Mouse (Mus musculus) lung, embryonic 14.5 days (tissue): ENCODE results near the gene Noxa1. TPM values are rescaled to one million over a fixed set of nuclear protein-coding genes. Genes with fewer than 3 reads are reported as not detected.

Experiments
- ATAC-seq: fragments of 200-750 bp; cut with Nextera tagmentation; 2 replicates; pipeline ENCODE4 v1.8.0; 2017; ENCODE audit warnings: mild to moderate bottlenecking, moderate TSS enrichment, moderate library complexity; ENCODE audit not compliant: insufficient read depth
- DNase-seq: peaks from one replicate; pipeline ENCODE4 v3.0.0-alpha.2; 2015
- H3K27ac ChIP-seq: fragments of 300-500 bp; sonication (generic); 2 replicates; pipeline ENCODE4 v1.5.1; 2014; ENCODE audit warnings: low read depth, mild to moderate bottlenecking, moderate library complexity
- H3K27me3 ChIP-seq: fragments of 300-500 bp; sonication (generic); 2 replicates; pipeline ENCODE4 v1.6.1; 2014; ENCODE audit warnings: low read length, control low read depth; ENCODE audit not compliant: insufficient read depth
- H3K36me3 ChIP-seq: fragments of 300-500 bp; sonication (generic); 2 replicates; pipeline ENCODE4 v1.6.1; 2014; ENCODE audit warnings: control low read depth; ENCODE audit not compliant: insufficient read depth
- H3K4me1 ChIP-seq: fragments of 300-500 bp; sonication (generic); 2 replicates; pipeline ENCODE4 v1.6.1; 2014; ENCODE audit warnings: antibody characterized with exemption, control low read depth; ENCODE audit not compliant: insufficient read depth
- H3K4me2 ChIP-seq: fragments of 300-500 bp; sonication (generic); 2 replicates; pipeline ENCODE4 v1.6.1; 2014; ENCODE audit warnings: mild to moderate bottlenecking
- H3K4me3 ChIP-seq: fragments of 300-500 bp; sonication (generic); 2 replicates; pipeline ENCODE4 v1.5.1; 2014; ENCODE audit warnings: low read depth, low read length
- H3K9ac ChIP-seq: fragments of 300-500 bp; sonication (generic); 2 replicates; pipeline ENCODE4 v1.6.1; 2014
- H3K9me3 ChIP-seq: fragments of 300-500 bp; sonication (generic); 2 replicates; pipeline ENCODE4 v1.6.1; 2016; ENCODE audit warnings: low read depth, low read length, control low read depth
- CTCF ChIP-seq: IDR thresholded peaks from 2 replicates; pipeline ENCODE4 v1.5.1; 2016; ENCODE audit warnings: antibody characterized with exemption, low read depth
- WGBS: fragments of 180-500 bp; shearing (Covaris S2); extraction: QIAGEN DNeasy Blood & Tissue Kit; methylation state at CpG from one replicate; pipeline ENCODE4 v1.1.7; 2014; 5-methylcytosine and 5-hydroxymethylcytosine counted together
- microRNA-seq: library from miRNA; unstranded; fragments of <30 nt; microRNA quantifications from one replicate; pipeline ENCODE4, GENCODE M21; 2016; ENCODE audit warnings: borderline number of aligned reads
- polyA plus RNA-seq: library from polyadenylated mRNA; unstranded; fragments of >200 nt; fragmentation: Nextera tagmentation; extraction: Ambion mirVana; gene quantifications from 2 replicates; pipeline ENCODE4 v1.2.1, GENCODE M21; 2014

Gene Noxa1
- polyA plus RNA-seq, 1 experiment from 2014 or later, result 0.41 TPM

DNA sequence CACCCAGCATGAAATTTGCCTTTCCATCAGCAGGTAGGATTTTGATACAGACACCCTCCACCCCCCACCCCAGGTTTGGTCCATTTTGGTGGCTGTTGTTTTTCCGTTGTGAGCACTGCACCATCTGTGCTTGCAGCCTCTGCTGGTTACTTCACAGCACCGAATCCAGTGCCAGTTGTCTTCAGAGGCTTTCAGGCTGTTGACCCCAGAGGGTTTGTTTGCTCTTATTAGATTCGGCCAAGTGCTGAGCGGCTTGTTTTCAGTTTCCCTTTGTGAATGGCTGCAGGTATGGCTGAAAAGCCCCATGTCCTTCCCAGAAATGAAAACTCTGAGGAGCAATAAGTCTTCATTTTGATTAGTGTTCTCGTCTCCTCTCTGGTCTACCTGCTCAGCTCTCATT, 54.9 kb downstream of the Noxa1 start:
- TF ChIP-seq CTCF, result no peak

More for the DNA sequence above, 54.9 kb downstream of the Noxa1 start:
- DNase-seq, result no peak
- H3K4me2 ChIP-seq, result no peak overlapping the region
- no peaks in the 10 kb centered on the region for H3K36me3 ChIP-seq
- H3K27me3 ChIP-seq, result no peaks in the 10 kb centered on the region
- no peak overlapping the region for H3K9ac ChIP-seq
- 68% methylated on average over 5 of the region's 5 CpGs for WGBS
- ATAC-seq, result no peak
- H3K27ac ChIP-seq, result no peak overlapping the region
- no peak overlapping the region for H3K4me3 ChIP-seq
- H3K4me1 ChIP-seq, result no peaks in the 10 kb centered on the region
- H3K9me3 ChIP-seq, result no peaks in the 10 kb centered on the region

Small RNA genes within 50 kb of the gene (microRNA-seq; reads per million reads assigned to microRNA genes)
- gene Gm24328 (not detected), gene Mir7664 (not detected)

Other genes starting within 250 kb of the Noxa1 start
- 89.2 and 94.5 TPM in 2 replicates for gene Ehmt1, start 175.5 kb downstream of the Noxa1 start, polyA plus RNA-seq
- gene Arrdc1, start 159.9 kb downstream of the Noxa1 start, polyA plus RNA-seq, result 76.4 and 79.2 TPM in 2 replicates
- gene Zmynd19, start 145.4 kb downstream of the Noxa1 start, polyA plus RNA-seq, result 20.8 and 23.3 TPM in 2 replicates
- 26.4 and 29.3 TPM in 2 replicates for gene Dph7, start 132.7 kb downstream of the Noxa1 start, polyA plus RNA-seq
- 106 and 115 TPM in 2 replicates for gene Mrpl41, start 120.1 kb downstream of the Noxa1 start, polyA plus RNA-seq
- gene Pnpla7, start 119.1 kb downstream of the Noxa1 start, polyA plus RNA-seq, result 6.6 and 6.7 TPM in 2 replicates
- 59.9 and 67.8 TPM in 2 replicates for gene Nsmf, start 40.8 kb downstream of the Noxa1 start, polyA plus RNA-seq
- gene Entpd8, start 14.8 kb downstream of the Noxa1 start, polyA plus RNA-seq, result not detected in 2 replicates
- gene Nrarp, start 85.6 kb upstream of the Noxa1 start, polyA plus RNA-seq, result 13.7 and 14.9 TPM in 2 replicates
- gene Tor4a, start 101.7 kb upstream of the Noxa1 start, polyA plus RNA-seq, result 7.5 and 8.2 TPM in 2 replicates
- gene Nelfb, start 116.3 kb upstream of the Noxa1 start, polyA plus RNA-seq, result 96.6 and 108 TPM in 2 replicates
- not detected in 2 replicates for gene Stpg3, start 119.5 kb upstream of the Noxa1 start, polyA plus RNA-seq
- 0.47 TPM in 1 of 2 replicates, not detected in the other for gene Fam166a, start 123.6 kb upstream of the Noxa1 start, polyA plus RNA-seq
- 593 and 610 TPM in 2 replicates for gene Tubb4b, start 129.6 kb upstream of the Noxa1 start, polyA plus RNA-seq
- not detected in 2 replicates for gene Slc34a3, start 139.2 kb upstream of the Noxa1 start, polyA plus RNA-seq
- gene Rnf224, start 141.6 kb upstream of the Noxa1 start, polyA plus RNA-seq, result not detected in 2 replicates
- 7.7 and 9.9 TPM in 2 replicates for gene Rnf208, start 147.1 kb upstream of the Noxa1 start, polyA plus RNA-seq
- gene Cysrt1, start 147.3 kb upstream of the Noxa1 start, polyA plus RNA-seq, result not detected in 2 replicates
- gene AL732309.1, start 151.7 kb upstream of the Noxa1 start, polyA plus RNA-seq, result 3.5 and 3.6 TPM in 2 replicates
- gene Tmem203, start 160.3 kb upstream of the Noxa1 start, polyA plus RNA-seq, result 14.5 and 16.4 TPM in 2 replicates
- 4.7 and 5.0 TPM in 2 replicates for gene Tprn, start 167.5 kb upstream of the Noxa1 start, polyA plus RNA-seq
- gene Ssna1, start 177.3 kb upstream of the Noxa1 start, polyA plus RNA-seq, result 217 and 229 TPM in 2 replicates
- 109 and 119 TPM in 2 replicates for gene Anapc2, start 177.3 kb upstream of the Noxa1 start, polyA plus RNA-seq
- gene Tmem210, start 193.0 kb upstream of the Noxa1 start, polyA plus RNA-seq, result not detected in 2 replicates
- 0.46 and 0.89 TPM in 2 replicates for gene Lrrc26, start 194.8 kb upstream of the Noxa1 start, polyA plus RNA-seq
- gene Grin1, start 224.0 kb upstream of the Noxa1 start, polyA plus RNA-seq, result 0.78 and 0.84 TPM in 2 replicates
- gene Man1b1, start 237.2 kb upstream of the Noxa1 start, polyA plus RNA-seq, result 70.9 and 76.4 TPM in 2 replicates